Mouse (Mus musculus): ENCODE measurements around the gene Ppp1r9a. TPM values are rescaled to one million over a fixed set of nuclear protein-coding genes. Genes with fewer than 3 reads are reported as not detected.

The Ppp1r9a gene
- polyA plus RNA-seq, 1 experiment: 0.13 TPM

DNA sequence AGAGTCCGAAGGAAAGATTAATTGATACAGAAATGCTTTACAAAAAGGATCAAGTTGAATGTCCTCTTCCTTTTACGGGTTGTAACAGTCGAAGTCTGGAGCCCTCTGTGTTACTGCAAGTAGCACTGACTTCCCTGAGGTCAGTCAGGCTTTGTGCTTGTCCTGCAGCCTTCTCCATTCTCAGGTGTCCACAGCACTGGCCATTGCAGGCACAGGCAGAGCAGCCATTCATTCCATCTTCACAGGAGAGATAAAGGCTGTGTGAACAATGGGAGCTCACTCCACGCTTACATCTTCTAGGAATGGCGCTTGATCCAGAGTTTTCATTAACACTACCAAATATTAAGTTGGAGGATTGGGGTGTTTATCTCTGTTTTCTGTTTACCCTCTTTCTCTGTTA is 177.8 kb downstream of the Ppp1r9a start:
- Histone ChIP-seq H3ac (ENCODE audit: control insufficient read depth, insufficient read length) (no peak overlapping the region), H3K27me3 (ENCODE audit: control insufficient read depth, insufficient read depth, insufficient read length) (no peaks in the 10 kb centered on the region)
- no peak for TF ChIP-seq SRF (IDR thresholded peaks at IDR 0.05; ENCODE audit: control insufficient read depth, insufficient read length, low read depth)
- TF ChIP-seq E2F4 (IDR thresholded peaks at IDR 0.05; ENCODE audit: insufficient read depth): no peak
- no peak for TF ChIP-seq MAX (IDR thresholded peaks at IDR 0.05; ENCODE audit: low read depth)
- TF ChIP-seq POLR2AphosphoS2 (IDR thresholded peaks at IDR 0.05; ENCODE audit: insufficient read length, low read depth): no peak
- TF ChIP-seq USF1 (IDR thresholded peaks at IDR 0.05; ENCODE audit: low read depth): no peak
- no peak for TF ChIP-seq TCF12 (IDR thresholded peaks at IDR 0.05; ENCODE audit: insufficient read depth, poor library complexity, severe bottlenecking)
- no peak for TF ChIP-seq MYOD1 (IDR thresholded peaks at IDR 0.05; ENCODE audit: control insufficient read depth in 1 of 3, insufficient read length in 2 of 3, low read depth in 2 of 3)
- TF ChIP-seq POLR2A (IDR thresholded peaks at IDR 0.05; ENCODE audit: insufficient read length, low read depth): no peak
- TF ChIP-seq REST (IDR thresholded peaks at IDR 0.05; ENCODE audit: insufficient read depth, insufficient read length): no peak
- no peak for TF ChIP-seq CEBPB (IDR thresholded peaks at IDR 0.05; ENCODE audit: insufficient read depth, poor library complexity, severe bottlenecking)
- TF ChIP-seq TCF3 (IDR thresholded peaks at IDR 0.05; ENCODE audit: insufficient read length, low read depth): no peak
- no peak for TF ChIP-seq MYOG (IDR thresholded peaks at IDR 0.05; ENCODE audit: control insufficient read depth in 1 of 3, insufficient read depth in 1 of 3, insufficient read length in 2 of 3, low read depth in 2 of 3)

GRCm38 (mm10) chr6:5081099-5081498 is 178.4 kb downstream of the Ppp1r9a start:
- H3K4me2 ChIP-seq (ENCODE audit: low read depth): no peak overlapping the region
- TF ChIP-seq TCF3 (IDR thresholded peaks at IDR 0.05; ENCODE audit: insufficient read length, low read depth) (no peak), USF1 (IDR thresholded peaks at IDR 0.05; ENCODE audit: low read depth) (no peak), TCF12 (IDR thresholded peaks at IDR 0.05; ENCODE audit: insufficient read depth, poor library complexity, severe bottlenecking) (no peak), SRF (IDR thresholded peaks at IDR 0.05; ENCODE audit: control insufficient read depth, insufficient read length, low read depth) (no peak), E2F4 (IDR thresholded peaks at IDR 0.05; ENCODE audit: insufficient read depth) (no peak), POLR2AphosphoS2 (IDR thresholded peaks at IDR 0.05; ENCODE audit: insufficient read length, low read depth) (no peak), MYOG (IDR thresholded peaks at IDR 0.05; ENCODE audit: control insufficient read depth in 1 of 3, insufficient read depth in 1 of 3, insufficient read length in 2 of 3, low read depth in 2 of 3) (no peak), REST (IDR thresholded peaks at IDR 0.05; ENCODE audit: insufficient read depth, insufficient read length) (no peak), CEBPB (IDR thresholded peaks at IDR 0.05; ENCODE audit: insufficient read depth, poor library complexity, severe bottlenecking) (no peak), POLR2A (IDR thresholded peaks at IDR 0.05; ENCODE audit: insufficient read length, low read depth) (no peak), MYOD1 (IDR thresholded peaks at IDR 0.05; ENCODE audit: control insufficient read depth in 1 of 3, insufficient read length in 2 of 3, low read depth in 2 of 3) (no peak), MAX (IDR thresholded peaks at IDR 0.05; ENCODE audit: low read depth) (no peak)
- H3K4me3 ChIP-seq: no peak overlapping the region
- H3K79me2 ChIP-seq (ENCODE audit: control insufficient read depth, insufficient read depth): no peaks in the 10 kb centered on the region
- no peaks in the 10 kb centered on the region for H3K27me3 ChIP-seq (ENCODE audit: control insufficient read depth, insufficient read depth, insufficient read length)
- H3ac ChIP-seq (ENCODE audit: control insufficient read depth, insufficient read length): no peak overlapping the region
- H3K36me3 ChIP-seq (ENCODE audit: control insufficient read depth, insufficient read depth): no peaks in the 10 kb centered on the region

More for the DNA sequence above, 177.8 kb downstream of the Ppp1r9a start:
- Histone ChIP-seq H3K4me3 (no peak overlapping the region), H3K36me3 (ENCODE audit: control insufficient read depth, insufficient read depth) (no peaks in the 10 kb centered on the region), H3K4me2 (ENCODE audit: low read depth) (no peak overlapping the region), H3K79me2 (ENCODE audit: control insufficient read depth, insufficient read depth) (no peaks in the 10 kb centered on the region)

GRCm38 (mm10) chr6:5082144-5082543 is 179.4 kb downstream of the Ppp1r9a start:
- TF ChIP-seq MYOD1 (IDR thresholded peaks at IDR 0.05; ENCODE audit: control insufficient read depth in 1 of 3, insufficient read length in 2 of 3, low read depth in 2 of 3) (no peak), MAX (IDR thresholded peaks at IDR 0.05; ENCODE audit: low read depth) (no peak), POLR2AphosphoS2 (IDR thresholded peaks at IDR 0.05; ENCODE audit: insufficient read length, low read depth) (no peak), MYOG (IDR thresholded peaks at IDR 0.05; ENCODE audit: control insufficient read depth in 1 of 3, insufficient read depth in 1 of 3, insufficient read length in 2 of 3, low read depth in 2 of 3) (no peak), TCF12 (IDR thresholded peaks at IDR 0.05; ENCODE audit: insufficient read depth, poor library complexity, severe bottlenecking) (no peak), E2F4 (IDR thresholded peaks at IDR 0.05; ENCODE audit: insufficient read depth) (no peak), CEBPB (IDR thresholded peaks at IDR 0.05; ENCODE audit: insufficient read depth, poor library complexity, severe bottlenecking) (no peak), POLR2A (IDR thresholded peaks at IDR 0.05; ENCODE audit: insufficient read length, low read depth) (no peak), TCF3 (IDR thresholded peaks at IDR 0.05; ENCODE audit: insufficient read length, low read depth) (no peak), USF1 (IDR thresholded peaks at IDR 0.05; ENCODE audit: low read depth) (no peak), SRF (IDR thresholded peaks at IDR 0.05; ENCODE audit: control insufficient read depth, insufficient read length, low read depth) (no peak), REST (IDR thresholded peaks at IDR 0.05; ENCODE audit: insufficient read depth, insufficient read length) (no peak)
- H3K36me3 ChIP-seq (ENCODE audit: control insufficient read depth, insufficient read depth): no peaks in the 10 kb centered on the region
- no peak overlapping the region for H3ac ChIP-seq (ENCODE audit: control insufficient read depth, insufficient read length)

DNA sequence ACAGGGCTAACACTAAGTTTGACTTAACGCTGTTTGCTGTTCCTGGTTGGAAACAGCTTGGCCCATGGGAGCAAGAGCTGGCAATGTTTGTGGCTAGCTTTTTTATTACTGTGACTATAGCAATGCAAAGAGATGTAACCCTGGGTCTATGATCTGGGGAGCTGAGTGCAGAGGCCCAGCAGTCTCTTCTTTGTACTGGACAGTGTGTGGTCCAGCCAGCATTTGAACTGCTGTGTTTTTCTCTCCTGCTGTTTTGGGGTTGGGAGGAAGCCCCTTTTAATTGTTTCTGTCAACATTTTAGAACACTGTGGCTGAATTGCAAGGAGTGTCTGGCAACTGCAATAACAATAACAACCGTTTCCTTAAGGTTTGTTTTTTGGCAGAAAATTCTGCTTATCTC is 180.0 kb downstream of the Ppp1r9a start:
- no peak overlapping the region for H3ac ChIP-seq (ENCODE audit: control insufficient read depth, insufficient read length)
- no peaks in the 10 kb centered on the region for H3K79me2 ChIP-seq (ENCODE audit: control insufficient read depth, insufficient read depth)
- H3K4me2 ChIP-seq (ENCODE audit: low read depth): peak overlapping the region; percentile 4
- no peaks in the 10 kb centered on the region for H3K27me3 ChIP-seq (ENCODE audit: control insufficient read depth, insufficient read depth, insufficient read length)
- no peaks in the 10 kb centered on the region for H3K36me3 ChIP-seq (ENCODE audit: control insufficient read depth, insufficient read depth)
- TF ChIP-seq E2F4 (IDR thresholded peaks at IDR 0.05; ENCODE audit: insufficient read depth) (no peak), CEBPB (IDR thresholded peaks at IDR 0.05; ENCODE audit: insufficient read depth, poor library complexity, severe bottlenecking) (0 out of 2 replicates have a peak, but pooled peaks have one; percentile 27)
- H3K4me3 ChIP-seq: no peak overlapping the region

More at GRCm38 (mm10) chr6:5082144-5082543, 179.4 kb downstream of the Ppp1r9a start:
- Histone ChIP-seq H3K4me2 (ENCODE audit: low read depth) (no peak overlapping the region), H3K79me2 (ENCODE audit: control insufficient read depth, insufficient read depth) (no peaks in the 10 kb centered on the region), H3K4me3 (no peak overlapping the region), H3K27me3 (ENCODE audit: control insufficient read depth, insufficient read depth, insufficient read length) (no peaks in the 10 kb centered on the region)

DNA sequence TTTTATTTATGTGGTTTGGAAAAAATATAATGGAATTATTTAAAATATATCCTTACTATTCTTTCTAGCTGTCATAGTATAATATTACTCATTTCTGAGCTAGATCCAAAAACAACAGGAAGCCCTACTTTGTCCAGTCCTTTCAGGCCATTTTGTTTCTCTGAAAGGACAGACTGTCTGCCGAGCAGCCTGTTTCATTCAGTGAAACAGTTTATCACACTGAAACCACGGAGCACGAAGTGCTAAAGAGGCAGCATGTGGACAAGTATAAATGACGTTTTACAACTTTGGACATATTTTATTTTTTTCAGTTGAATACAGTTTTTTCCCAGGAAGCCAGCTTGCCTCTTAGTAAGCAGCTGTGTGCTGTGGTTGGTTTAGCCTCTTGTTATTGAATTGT is 181.2 kb downstream of the Ppp1r9a start:
- no peaks in the 10 kb centered on the region for H3K36me3 ChIP-seq (ENCODE audit: control insufficient read depth, insufficient read depth)
- no peak overlapping the region for H3ac ChIP-seq (ENCODE audit: control insufficient read depth, insufficient read length)
- no peak for TF ChIP-seq CEBPB (IDR thresholded peaks at IDR 0.05; ENCODE audit: insufficient read depth, poor library complexity, severe bottlenecking)
- no peak for TF ChIP-seq MAX (IDR thresholded peaks at IDR 0.05; ENCODE audit: low read depth)
- no peak for TF ChIP-seq MYOD1 (IDR thresholded peaks at IDR 0.05; ENCODE audit: control insufficient read depth in 1 of 3, insufficient read length in 2 of 3, low read depth in 2 of 3)
- no peak for TF ChIP-seq TCF3 (IDR thresholded peaks at IDR 0.05; ENCODE audit: insufficient read length, low read depth)
- no peak for TF ChIP-seq E2F4 (IDR thresholded peaks at IDR 0.05; ENCODE audit: insufficient read depth)
- no peak for TF ChIP-seq TCF12 (IDR thresholded peaks at IDR 0.05; ENCODE audit: insufficient read depth, poor library complexity, severe bottlenecking)
- TF ChIP-seq POLR2A (IDR thresholded peaks at IDR 0.05; ENCODE audit: insufficient read length, low read depth): no peak
- H3K79me2 ChIP-seq (ENCODE audit: control insufficient read depth, insufficient read depth): no peaks in the 10 kb centered on the region
- no peaks in the 10 kb centered on the region for H3K27me3 ChIP-seq (ENCODE audit: control insufficient read depth, insufficient read depth, insufficient read length)
- no peak overlapping the region for H3K4me3 ChIP-seq
- H3K4me2 ChIP-seq (ENCODE audit: low read depth): peak overlapping the region; percentile 60

All from myocyte (in vitro differentiated cells).